Mouse (Mus musculus) liver, postnatal 0 days (tissue): ENCODE results near the gene Srpk2.

Source experiments
- CTCF ChIP-seq: sonication (generic); IDR thresholded peaks from 2 replicates; pipeline ENCODE4 v1.5.1; 2016; ENCODE audit warnings: antibody characterized with exemption, low read depth
- EP300 ChIP-seq: IDR thresholded peaks from 2 replicates; pipeline ENCODE4 v1.6.1; 2016; ENCODE audit warnings: antibody characterized with exemption, low read depth, mild to moderate bottlenecking

- TF ChIP-seq CTCF (no peak), EP300 (no peak)
Observed at GRCm38 (mm10) chr5:23578322-23578957, 106.0 kb downstream of the Srpk2 start.
